Mouse (Mus musculus) CH12.LX (cell line): Measurements from ENCODE around the gene Adtrp. TPM values are rescaled to one million over a fixed set of nuclear protein-coding genes. Genes with fewer than 3 reads are reported as not detected.

Experiments used
- DNase-seq: peaks from one replicate; pipeline ENCODE4 v3.0.0-alpha.2; 2013; ENCODE audit errors: extremely low read depth
- H3K27ac ChIP-seq: 2 replicates; pipeline ENCODE4 v1.5.1; 2012; ENCODE audit warnings: low read depth, mild to moderate bottlenecking, control low read depth, moderate library complexity; ENCODE audit not compliant: insufficient read depth
- H3K27me3 ChIP-seq: replicated peaks from 2 replicates; pipeline ENCODE3; 2012; ENCODE audit warnings: inconsistent platforms
- H3K36me3 ChIP-seq, 2 experiments: replicated peaks in 1 of 2; 2 replicates each; pipeline versions ENCODE3 to v1.6.1; 2012; ENCODE audit warnings: inconsistent platforms in 1 of 2, low read length in 1 of 2, mild to moderate bottlenecking in 1 of 2, mixed read lengths in 1 of 2, moderate library complexity in 1 of 2; ENCODE audit not compliant: control insufficient read depth in 1 of 2, insufficient read depth in 1 of 2
- H3K4me1 ChIP-seq, 2 experiments: 2 replicates each; pipeline ENCODE4 v1.6.1; 2012; ENCODE audit warnings: inconsistent platforms in 1 of 2, moderate library complexity in 1 of 2; ENCODE audit not compliant: insufficient read depth in 2 of 2, control insufficient read depth in 1 of 2
- H3K4me2 ChIP-seq: 2 replicates; pipeline ENCODE4 v1.6.1; 2012; ENCODE audit warnings: low read depth, mild to moderate bottlenecking, control low read depth; ENCODE audit not compliant: poor library complexity, insufficient read depth, severe bottlenecking
- H3K4me3 ChIP-seq, 3 experiments: fragments of 150-350 bp in 1 of 3; sonication (generic) in 1 of 3; replicated peaks in 1 of 3; 2 replicates each; pipeline versions ENCODE3 to v1.5.1; 2011 to 2012; ENCODE audit warnings: low read depth in 2 of 3, low read length in 2 of 3, mild to moderate bottlenecking in 2 of 3, moderate library complexity in 2 of 3, control low read depth in 1 of 3, improper control_type of control experiment in 1 of 3, inconsistent platforms in 1 of 3, mixed read lengths in 1 of 3; ENCODE audit not compliant: poor library complexity in 1 of 3
- H3K79me2 ChIP-seq: replicated peaks from 2 replicates; pipeline ENCODE4 v1.6.1; 2012; ENCODE audit warnings: mild to moderate bottlenecking, moderate library complexity; ENCODE audit not compliant: control insufficient read depth, poor library complexity, insufficient read depth, severe bottlenecking; ENCODE audit errors: extremely low read depth
- H3K9ac ChIP-seq: 2 replicates; pipeline ENCODE4 v1.6.1; 2012; ENCODE audit warnings: low read depth, mild to moderate bottlenecking, control low read depth, moderate library complexity; ENCODE audit not compliant: insufficient read depth
- H3K9me3 ChIP-seq: replicated peaks from 2 replicates; pipeline ENCODE3; 2012; ENCODE audit warnings: low read length, inconsistent platforms, mixed read lengths
- CHD1 ChIP-seq: IDR thresholded peaks from 2 replicates; pipeline ENCODE4 v1.6.1; 2012; ENCODE audit warnings: low read depth, low read length, improper control_type of control experiment, inconsistent platforms
- CHD2 ChIP-seq: IDR thresholded peaks from 2 replicates; pipeline ENCODE4 v1.6.1; 2011; ENCODE audit warnings: low read length, improper control_type of control experiment
- CTCF ChIP-seq, 2 experiments: IDR thresholded peaks in 1 of 2; conservative IDR thresholded peaks in 1 of 2; 2 replicates each; pipeline ENCODE4 v1.5.1; 2011 to 2012; ENCODE audit warnings: low read depth in 2 of 2, low read length in 2 of 2, improper control_type of control experiment in 1 of 2, inconsistent platforms in 1 of 2, mild to moderate bottlenecking in 1 of 2, moderate library complexity in 1 of 2
- ELF1 ChIP-seq: IDR thresholded peaks from 2 replicates; pipeline ENCODE4 v1.6.1; 2014; ENCODE audit warnings: low read depth, mild to moderate bottlenecking, inconsistent platforms, low read length, improper control_type of control experiment
- EP300 ChIP-seq: IDR thresholded peaks from 2 replicates; pipeline ENCODE4 v1.6.1; 2011; ENCODE audit warnings: low read length, improper control_type of control experiment
- ETS1 ChIP-seq: conservative IDR thresholded peaks from 2 replicates; pipeline ENCODE4 v1.6.1; 2012; ENCODE audit warnings: low read depth, mild to moderate bottlenecking, inconsistent platforms, low read length, improper control_type of control experiment, moderate library complexity
- HCFC1 ChIP-seq: IDR thresholded peaks from 2 replicates; pipeline ENCODE4 v1.6.1; 2012; ENCODE audit warnings: low read depth, mild to moderate bottlenecking, inconsistent platforms, low read length, improper control_type of control experiment
- JUN ChIP-seq: IDR thresholded peaks from 2 replicates; pipeline ENCODE4 v1.6.1; 2011; ENCODE audit warnings: low read depth, mild to moderate bottlenecking, low read length, improper control_type of control experiment, moderate library complexity; ENCODE audit not compliant: insufficient read depth
- MAX ChIP-seq: IDR thresholded peaks from 2 replicates; pipeline ENCODE4 v1.6.1; 2011; ENCODE audit warnings: low read length, improper control_type of control experiment
- MEF2A ChIP-seq: IDR thresholded peaks from 2 replicates; pipeline ENCODE4 v1.6.1; 2014; ENCODE audit warnings: low read depth, mild to moderate bottlenecking, inconsistent platforms, low read length, improper control_type of control experiment, borderline replicate concordance
- MYC ChIP-seq: IDR thresholded peaks from 2 replicates; pipeline ENCODE4 v1.6.1; 2011; ENCODE audit warnings: low read depth, mild to moderate bottlenecking, improper control_type of control experiment, low read length
- NRF1 ChIP-seq: IDR thresholded peaks from 2 replicates; pipeline ENCODE4 v1.6.1; 2014; ENCODE audit warnings: low read depth, mild to moderate bottlenecking, inconsistent platforms, low read length, improper control_type of control experiment, moderate library complexity
- PAX5 ChIP-seq: IDR thresholded peaks from 2 replicates; pipeline ENCODE4 v1.6.1; 2012; ENCODE audit warnings: low read length, inconsistent platforms, mixed read lengths
- POLR2AphosphoS2 ChIP-seq: IDR thresholded peaks from 2 replicates; pipeline ENCODE4 v1.6.1; 2011; ENCODE audit warnings: low read depth, low read length, improper control_type of control experiment
- TBP ChIP-seq: conservative IDR thresholded peaks from 2 replicates; pipeline ENCODE4 v1.6.1; 2011; ENCODE audit warnings: low read depth, low read length, improper control_type of control experiment
- TCF12 ChIP-seq: IDR thresholded peaks from 2 replicates; pipeline ENCODE4 v1.6.1; 2014; ENCODE audit warnings: low read depth, mild to moderate bottlenecking, inconsistent platforms, low read length, improper control_type of control experiment
- UBTF ChIP-seq: IDR thresholded peaks from 2 replicates; pipeline ENCODE4 v1.6.1; 2012; ENCODE audit warnings: low read depth, mild to moderate bottlenecking, inconsistent platforms, low read length, improper control_type of control experiment, moderate library complexity
- ZMIZ1 ChIP-seq: IDR thresholded peaks from 2 replicates; pipeline ENCODE4 v1.6.1; 2012; ENCODE audit warnings: low read depth, mild to moderate bottlenecking, inconsistent platforms, low read length, improper control_type of control experiment
- ZNF384 ChIP-seq: IDR thresholded peaks from 2 replicates; pipeline ENCODE4 v1.6.1; 2012; ENCODE audit warnings: low read depth, low read length, improper control_type of control experiment, inconsistent platforms
- dilution Hi-C: fragments of 300-500 bp; cut with MboI; formaldehyde crosslinking; loops from 2 replicates; pipeline ENCODE4 v1.14.3; 2020; ENCODE audit warnings: low sequenced_read_pairs; ENCODE audit not compliant: extremely low pct_unique_long_range_greater_than_20kb, extremely low pct_ligation_motif_present
- in situ Hi-C: fragments of 300-500 bp; cut with MboI; formaldehyde crosslinking; loops from 3 replicates; pipeline ENCODE4 v1.14.3; 2019; ENCODE audit warnings: low sequenced_read_pairs, low pct_ligation_motif_present, low pct_unique_long_range_greater_than_20kb, mixed read lengths
- polyA plus RNA-seq: library from polyadenylated mRNA; unstranded; fragments of >175 nt; gene quantifications from 2 replicates; pipeline ENCODE4 v1.2.1, GENCODE M21; 2012; ENCODE audit warnings: low read depth; ENCODE audit not compliant: insufficient read length
- total RNA-seq, 2 experiments: library from RNA; depleted of rRNA; stranded (reverse); fragments of 300-350 nt in 1 of 2; fragments of >200 nt in 1 of 2; gene quantifications; 2 replicates each; pipeline ENCODE4 v1.2.3; 2012 to 2014

Gene Adtrp
- total and polyA plus RNA-seq, 3 experiments: 4.2 to 37.1 (median 7.2) TPM

DNA sequence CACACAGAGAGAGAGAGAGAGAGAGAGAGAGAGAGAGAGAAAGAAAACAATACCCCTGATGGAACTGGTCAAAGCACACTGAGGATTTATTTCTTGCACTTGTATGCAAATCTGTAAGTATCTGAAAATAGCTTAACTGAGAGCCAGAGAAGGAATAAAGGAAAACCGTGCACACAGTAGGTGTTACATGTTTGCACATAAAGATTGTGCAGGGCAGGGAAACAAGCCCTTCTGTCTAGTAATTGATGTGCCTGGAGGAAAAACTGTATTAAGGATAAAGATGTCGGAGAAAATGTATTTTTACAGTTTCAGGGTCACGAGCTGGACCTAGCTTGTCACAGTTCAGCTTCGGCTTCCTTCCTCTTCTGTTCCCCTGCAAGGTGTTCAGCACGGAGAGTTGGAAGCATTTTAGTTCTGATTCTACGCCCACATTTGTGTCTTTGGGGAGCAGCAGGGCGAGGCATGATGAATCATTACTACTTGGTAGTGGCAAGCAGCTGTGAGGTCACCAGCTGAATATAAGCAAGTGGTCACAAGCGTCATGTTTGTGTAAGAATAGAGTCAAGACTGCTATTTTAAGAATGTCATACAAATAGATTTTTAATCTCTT is 43.7 kb downstream of the Adtrp start (continued):
- no peak for TF ChIP-seq ZMIZ1
- TF ChIP-seq EP300: peak; percentile 61; the same call in 1 of the 2 replicates
- peak; percentile 59; the same call in 1 of the 2 replicates for TF ChIP-seq MAX
- peak; percentile 50; the same call in 1 of the 2 replicates for TF ChIP-seq MYC
- no peak for TF ChIP-seq CTCF (conservative IDR thresholded peaks at IDR 0.05 in 1 of 2, IDR thresholded peaks at IDR 0.05 in 1 of 2; ENCODE audit: low read depth in 2 of 2, low read length in 2 of 2)
- no peak for TF ChIP-seq ELF1
- TF ChIP-seq UBTF: no peak
- TF ChIP-seq CHD1: no peak
- TF ChIP-seq PAX5: no peak
- TF ChIP-seq ZNF384: no peak
- TF ChIP-seq TBP: no peak

GRCm38 (mm10) chr13:41801177-41801636 is 46.3 kb downstream of the Adtrp start:
- DNase-seq: peak; percentile 56
- in situ Hi-C loops (no loop called here), dilution Hi-C loops (no loop called here)
- H3K9me3 ChIP-seq: no peaks in the 10 kb centered on the region
- no peak overlapping the region for H3K27ac ChIP-seq
- no peak for TF ChIP-seq JUN
- TF ChIP-seq CHD2: no peak
- TF ChIP-seq ETS1: no peak
- no peak for TF ChIP-seq TCF12
- no peak for TF ChIP-seq CHD1
- TF ChIP-seq NRF1: no peak
- no peak for TF ChIP-seq MEF2A
- no peak for TF ChIP-seq MAX
- TF ChIP-seq HCFC1: no peak
- TF ChIP-seq TBP: no peak
- TF ChIP-seq EP300: no peak
- no peak for TF ChIP-seq POLR2AphosphoS2
- TF ChIP-seq, all 38 proteins: peak for 0
- Histone ChIP-seq H3K27me3 (no peaks in the 10 kb centered on the region), H3K36me3 (no peaks in the 10 kb centered on the region), H3K79me2 (no peaks in the 10 kb centered on the region), H3K4me1 (peaks cover 9 to 56% of the 10 kb centered on the region in 2 experiments; a peak in 3 of 4 replicates), H3K4me3 (no peak overlapping the region), H3K9ac (no peak overlapping the region), H3K4me2 (no peak overlapping the region)
